Mouse (Mus musculus): ENCODE measurements around the gene Mybpc2.

Gene Mybpc2

GRCm38 (mm10) chr7:44524502-44524901, at the start of gene Mybpc2:
TSS of gene Mybpc2 (minus strand) at chr7:44524656.
- no peak for DNase-seq (ENCODE audit: extremely low spot score)

- DNase-seq (ENCODE audit: extremely low spot score): no peak
Observed at GRCm38 (mm10) chr7:44572956-44573484, 48.6 kb upstream of the Mybpc2 start.

- DNase-seq (ENCODE audit: extremely low spot score): no peak
Observed at GRCm38 (mm10) chr7:44572213-44572701, 47.8 kb upstream of the Mybpc2 start, which contains the start of gene Napsa. TSS of gene Napsa (plus strand) at chr7:44572380.

- no peak for DNase-seq (ENCODE audit: extremely low spot score)
Observed at GRCm38 (mm10) chr7:44571811-44572210, 47.4 kb upstream of the Mybpc2 start.

- no peak for DNase-seq (ENCODE audit: extremely low spot score)
Observed at GRCm38 (mm10) chr7:44570989-44571388, 46.5 kb upstream of the Mybpc2 start.

GRCm38 (mm10) chr7:44568803-44569202, 44.3 kb upstream of the Mybpc2 start:
- no peak for DNase-seq (ENCODE audit: extremely low spot score)

GRCm38 (mm10) chr7:44565414-44565813, 41.0 kb upstream of the Mybpc2 start:
- no peak for DNase-seq (ENCODE audit: extremely low spot score)

GRCm38 (mm10) chr7:44564486-44564885, 40.0 kb upstream of the Mybpc2 start:
- no peak for DNase-seq (ENCODE audit: extremely low spot score)

GRCm38 (mm10) chr7:44563284-44563683, 38.8 kb upstream of the Mybpc2 start:
- DNase-seq (ENCODE audit: extremely low spot score): no peak

GRCm38 (mm10) chr7:44560435-44561400, 36.3 kb upstream of the Mybpc2 start:
- DNase-seq (ENCODE audit: extremely low spot score): peak; percentile 76

- DNase-seq (ENCODE audit: extremely low spot score): no peak
Observed at GRCm38 (mm10) chr7:44557629-44558028, 33.2 kb upstream of the Mybpc2 start.

GRCm38 (mm10) chr7:44553826-44554225, 29.4 kb upstream of the Mybpc2 start, which contains the start of gene Nr1h2:
TSS of gene Nr1h2 (minus strand) at chr7:44553951.
- peak; percentile 93 for DNase-seq (ENCODE audit: extremely low spot score)

- peak; percentile 94 for DNase-seq (ENCODE audit: extremely low spot score)
Observed at GRCm38 (mm10) chr7:44553196-44553764, 28.8 kb upstream of the Mybpc2 start.

GRCm38 (mm10) chr7:44552141-44552908, 27.9 kb upstream of the Mybpc2 start:
- DNase-seq (ENCODE audit: extremely low spot score): no peak

- DNase-seq (ENCODE audit: extremely low spot score): no peak
Observed at GRCm38 (mm10) chr7:44551731-44552130, 27.3 kb upstream of the Mybpc2 start.

- DNase-seq (ENCODE audit: extremely low spot score): no peak
Observed at GRCm38 (mm10) chr7:44551301-44551700, 26.8 kb upstream of the Mybpc2 start.

GRCm38 (mm10) chr7:44550409-44550678, 25.9 kb upstream of the Mybpc2 start:
- no peak for DNase-seq (ENCODE audit: extremely low spot score)

GRCm38 (mm10) chr7:44549621-44550408, 25.4 kb upstream of the Mybpc2 start:
- DNase-seq (ENCODE audit: extremely low spot score): no peak

GRCm38 (mm10) chr7:44548497-44549087, 24.1 kb upstream of the Mybpc2 start, which contains the start of gene Pold1:
TSS of gene Pold1 (minus strand) at chr7:44548849.
- DNase-seq (ENCODE audit: extremely low spot score): peak; percentile 100

GRCm38 (mm10) chr7:44547725-44548124, 23.3 kb upstream of the Mybpc2 start:
- no peak for DNase-seq (ENCODE audit: extremely low spot score)

- DNase-seq (ENCODE audit: extremely low spot score): no peak
Observed at GRCm38 (mm10) chr7:44547041-44547440, 22.6 kb upstream of the Mybpc2 start.
